Comparison of ENCODE assay signal across 11 mouse cellular contexts in the genomic region with DNA sequence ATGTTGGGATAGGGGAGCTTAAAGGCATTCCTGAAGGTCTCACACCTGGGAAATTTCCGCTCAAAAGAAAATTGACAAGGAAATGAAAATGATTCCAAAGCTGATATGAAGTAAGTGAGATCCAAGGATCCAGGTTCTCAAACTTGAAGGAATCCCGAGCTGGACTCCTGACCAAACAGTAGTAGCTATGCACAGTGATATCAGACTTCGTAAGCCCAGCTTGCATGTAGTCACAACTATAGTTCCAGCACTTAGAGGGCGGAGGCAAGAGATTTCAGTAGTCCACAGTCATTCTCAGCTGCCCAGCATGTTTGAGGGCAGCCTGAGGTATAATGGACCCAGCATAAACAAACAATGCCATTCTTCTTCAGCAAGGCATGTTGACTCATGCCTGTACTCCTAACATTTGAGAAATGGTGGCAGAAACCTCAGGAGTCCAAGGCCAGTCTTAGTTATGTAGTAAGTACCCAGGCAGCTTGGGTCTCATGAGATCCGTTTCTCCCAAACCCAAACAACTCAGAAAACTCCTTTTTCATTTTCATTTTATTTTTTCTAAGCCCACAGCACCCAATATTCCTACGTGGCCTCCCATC. TPM values are rescaled to one million over a fixed set of nuclear protein-coding genes. Genes with fewer than 3 reads are reported as not detected.
DNase-seq lines count a peak whose midpoint lies in the region; ATAC-seq and TF ChIP-seq lines count a peak whose summit lies in the region.
"Had no signal": no experiment of that assay in that cellular context is flagged by ENCODE, and none has a peak within 500 bp of the region (broad histone marks: within the 10 kb centered on the region; RNA-seq: fewer than 3 reads in every experiment).

No protein-coding gene starts in this region.

- WGBS in heart, embryonic 11.5 days (ENCODE audit: insufficient replicate concordance), result 76% methylated on average over 6 of the region's 6 CpGs
- WGBS in intestine, postnatal 0 days, result 78% methylated on average over 6 of the region's 6 CpGs

- no peak for DNase-seq in heart, postnatal 14 days
- DNase-seq in retina, postnatal 1 day, result peak; percentile 11
- no peak for DNase-seq in retina, embryonic 14.5 days (ENCODE audit: low spot score)
- peak; percentile 17 for DNase-seq in yolk sac, embryonic 10.5 days (ENCODE audit: low spot score)
- no peak for DNase-seq in left cerebral cortex, postnatal 14 days (ENCODE audit: low spot score in 2 of 2)
- no peak for DNase-seq in gastrocnemius, postnatal 14 days
- DNase-seq: kidney, adult 9 months had no signal

- H3K9ac ChIP-seq in heart, embryonic 11.5 days (ENCODE audit: low read depth, low read length), result 0 out of 2 replicates have a peak overlapping the region, but pooled peaks have one; percentile 66
- H3K9ac ChIP-seq in intestine, postnatal 0 days (ENCODE audit: low read depth, low read length), result no peak overlapping the region

- no peak for TF ChIP-seq CTCF in intestine, postnatal 0 days (IDR thresholded peaks at IDR 0.05; ENCODE audit: low read depth)

- H3K9me3 ChIP-seq in heart, embryonic 11.5 days (replicated peaks; ENCODE audit: control insufficient read depth, low read length), result no peaks in the 10 kb centered on the region
- no peaks in the 10 kb centered on the region for H3K9me3 ChIP-seq in intestine, postnatal 0 days (ENCODE audit: control insufficient read depth)
- H3K9me3 ChIP-seq: heart, embryonic 15.5 days had no signal

- no peak overlapping the region for H3K4me3 ChIP-seq in heart, embryonic 11.5 days (ENCODE audit: low read depth, low read length)
- no peak overlapping the region for H3K4me3 ChIP-seq in intestine, postnatal 0 days (ENCODE audit: low read depth, low read length)

- no peaks in the 10 kb centered on the region for H3K36me3 ChIP-seq in heart, embryonic 11.5 days (ENCODE audit: control insufficient read depth, insufficient read depth, low read length)
- no peaks in the 10 kb centered on the region for H3K36me3 ChIP-seq in intestine, postnatal 0 days (ENCODE audit: control insufficient read depth, insufficient read depth)
- H3K36me3 ChIP-seq: heart, embryonic 15.5 days had no signal

- H3K27me3 ChIP-seq in heart, embryonic 11.5 days (ENCODE audit: control insufficient read depth, insufficient read depth, low read length), result no peaks in the 10 kb centered on the region
- H3K27me3 ChIP-seq in intestine, postnatal 0 days (replicated peaks; ENCODE audit: control insufficient read depth, insufficient read depth, low read length), result no peaks in the 10 kb centered on the region
- H3K27me3 ChIP-seq: heart, embryonic 15.5 days had no signal

- ATAC-seq in heart, embryonic 11.5 days (replicated peaks; ENCODE audit: insufficient number of reproducible peaks, low FRiP score, low TSS enrichment), result no peak
- ATAC-seq in intestine, postnatal 0 days, result no peak
- ATAC-seq: midbrain, embryonic 16.5 days had no signal

- H3K4me2 ChIP-seq in heart, embryonic 11.5 days, result peak overlapping the region; percentile 70; the same call in 1 of the 2 replicates
- peak overlapping the region; percentile 61; the same call in 1 of the 2 replicates for H3K4me2 ChIP-seq in intestine, postnatal 0 days (replicated peaks; ENCODE audit: low read depth)

- intact Hi-C loops in heart, postnatal 14 days (cut with DNase I), result loop anchor here (2.0 to 10.0 kb wide), 5 partner anchors 51 to 1640 kb away; partner anchors contain the start of genes Hist1h1c, Hist1h1e, Hist1h2ag and Hist1h2bj
- intact Hi-C loops in left cerebral cortex, postnatal 14 days (cut with DNase I), result loop anchor here (2.0 to 10.0 kb wide), 2 partner anchors 59 to 1637 kb away; partner anchors contain the start of genes Hist1h1e, Hist1h2ag, Hist1h2bj and Hist1h4i
- intact Hi-C loops in gastrocnemius, postnatal 14 days (cut with DNase I; ENCODE audit: low total_unique reads), result no loop called here

- H3K27ac ChIP-seq in heart, embryonic 11.5 days (ENCODE audit: low read depth, low read length), result no peak overlapping the region
- H3K27ac ChIP-seq in intestine, postnatal 0 days (ENCODE audit: low read depth, low read length), result no peak overlapping the region

- H3K4me1 ChIP-seq in heart, embryonic 11.5 days (ENCODE audit: control insufficient read depth, insufficient read depth, low read length), result 0 out of 2 replicates have a peak, but pooled peaks cover 8% of the 10 kb centered on the region
- H3K4me1 ChIP-seq in intestine, postnatal 0 days (replicated peaks; ENCODE audit: control insufficient read depth, insufficient read depth, low read length), result no peaks in the 10 kb centered on the region

RNA-seq across cellular contexts. Expression of gene Hist1h2ac, which starts 1.7 kb away (rescaled TPM):
- polyA plus RNA-seq in heart, embryonic 11.5 days (2014; fragmentation: Nextera tagmentation; extraction: Ambion mirVana), result 0.52 and 0.62 TPM in 2 replicates
- 1 to 10 TPM; 2.0 to 3.7 TPM for total RNA-seq in heart, postnatal 14 days (2021)
- 0.46 TPM in 2 replicates for polyA plus RNA-seq in intestine, postnatal 0 days (2015; fragmentation: Nextera tagmentation; extraction: Ambion mirVana)
- 1 to 10 TPM; 1.9 to 2.0 TPM for total RNA-seq in left cerebral cortex, postnatal 14 days (2021)
- total RNA-seq in gastrocnemius, postnatal 14 days (2021), result 1 to 10 TPM; 3.1 to 3.7 TPM

RNA-seq across cellular contexts. Expression of gene Hist1h2bc, which starts 1.9 kb away (rescaled TPM):
- 31.3 and 31.9 TPM in 2 replicates for polyA plus RNA-seq in heart, embryonic 11.5 days (2014; fragmentation: Nextera tagmentation; extraction: Ambion mirVana)
- total RNA-seq in heart, postnatal 14 days (2021), result 10 to 100 TPM; 48.8 to 56.9 TPM
- 211 and 224 TPM in 2 replicates for polyA plus RNA-seq in intestine, postnatal 0 days (2015; fragmentation: Nextera tagmentation; extraction: Ambion mirVana)
- total RNA-seq in left cerebral cortex, postnatal 14 days (2021), result 10 to 100 TPM; 25.0 to 27.3 TPM
- total RNA-seq in gastrocnemius, postnatal 14 days (2021), result 10 to 100 TPM; 75.5 to 80.0 TPM

RNA-seq across cellular contexts. Expression of gene Hist1h1t, which starts 13.5 kb away (rescaled TPM):
- polyA plus RNA-seq in heart, embryonic 11.5 days (2014; fragmentation: Nextera tagmentation; extraction: Ambion mirVana), result not detected in 2 replicates
- total RNA-seq in heart, postnatal 14 days (2021), result under 1 TPM; 0.31 to 0.32 TPM
- not detected in 2 replicates for polyA plus RNA-seq in intestine, postnatal 0 days (2015; fragmentation: Nextera tagmentation; extraction: Ambion mirVana)
- total RNA-seq in left cerebral cortex, postnatal 14 days (2021), result under 1 TPM in 1 of 2 experiments, not detected in 1; 0.40 TPM
- total RNA-seq in gastrocnemius, postnatal 14 days (2021), result not detected
- polyA plus RNA-seq: midbrain, embryonic 16.5 days had no signal

RNA-seq across cellular contexts. Expression of gene Hist1h4c, which starts 16.2 kb away (rescaled TPM):
- polyA plus RNA-seq in heart, embryonic 11.5 days (2014; fragmentation: Nextera tagmentation; extraction: Ambion mirVana), result 0.69 and 2.7 TPM in 2 replicates
- total RNA-seq in heart, postnatal 14 days (2021), result 10 to 100 TPM; 62.9 to 77.3 TPM
- polyA plus RNA-seq in intestine, postnatal 0 days (2015; fragmentation: Nextera tagmentation; extraction: Ambion mirVana), result 2.9 and 3.0 TPM in 2 replicates
- total RNA-seq in left cerebral cortex, postnatal 14 days (2021), result 100 to 1,000 TPM; 100 to 103 TPM
- 10 to 100 TPM; 94.2 to 99.8 TPM for total RNA-seq in gastrocnemius, postnatal 14 days (2021)

RNA-seq across cellular contexts. Expression of gene Hfe, which starts 28.6 kb away (rescaled TPM):
- 8.2 and 9.9 TPM in 2 replicates for polyA plus RNA-seq in heart, embryonic 11.5 days (2014; fragmentation: Nextera tagmentation; extraction: Ambion mirVana)
- total RNA-seq in heart, postnatal 14 days (2021), result 10 to 100 TPM; 39.5 to 41.3 TPM
- 12.5 TPM in 2 replicates for polyA plus RNA-seq in intestine, postnatal 0 days (2015; fragmentation: Nextera tagmentation; extraction: Ambion mirVana)
- total RNA-seq in left cerebral cortex, postnatal 14 days (2021), result 1 to 10 TPM; 2.9 to 3.1 TPM
- 10 to 100 TPM; 15.3 to 17.6 TPM for total RNA-seq in gastrocnemius, postnatal 14 days (2021)

Comparison
In these comparisons a context has a peak if more than half of its experiments do, and no peak if none do; other contexts are left out.
1. DNase-seq: peak in retina, postnatal 1 day (single experiment) and yolk sac, embryonic 10.5 days (single experiment); none in heart, postnatal 14 days (0 of 2), retina, embryonic 14.5 days (single experiment), left cerebral cortex, postnatal 14 days (0 of 2) and gastrocnemius, postnatal 14 days (single experiment).